Mouse (Mus musculus): Measurements from ENCODE around the gene Secisbp2.

Secisbp2 gene

DNA sequence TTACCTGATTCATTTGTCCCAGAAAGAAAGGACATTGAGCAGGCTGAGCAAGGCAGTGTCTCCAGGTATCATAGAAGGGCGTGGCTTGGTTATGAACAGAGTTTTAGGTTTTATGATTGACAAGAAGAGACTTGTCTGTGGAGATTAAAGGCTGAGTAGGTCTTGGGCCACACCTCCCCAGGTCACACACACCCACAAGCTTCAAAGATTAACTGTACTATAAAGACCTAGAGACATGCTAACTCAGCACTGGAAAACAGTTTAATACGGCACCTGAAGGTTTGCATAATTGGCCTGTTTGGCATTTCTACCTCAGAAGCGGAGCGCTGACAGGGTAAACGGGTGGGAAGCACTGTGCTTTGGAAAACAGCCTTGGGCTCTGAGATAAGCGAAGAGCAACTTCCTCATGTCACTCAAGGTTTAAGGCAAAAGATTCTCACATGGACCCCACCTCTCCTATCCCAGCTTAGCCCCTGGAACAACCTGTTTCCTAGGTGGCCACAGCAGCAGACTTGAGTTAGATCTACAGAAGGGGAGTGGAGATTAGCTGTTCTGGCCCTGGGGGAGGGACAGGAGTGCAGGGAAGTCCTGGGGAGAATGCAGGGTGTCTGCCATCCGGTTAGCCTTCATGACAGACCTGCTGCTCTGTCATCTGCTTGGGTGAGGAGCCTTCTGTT, 33.9 kb downstream of the Secisbp2 start:
- in situ Hi-C loops (cut with MboI) = no loop called here

DNA sequence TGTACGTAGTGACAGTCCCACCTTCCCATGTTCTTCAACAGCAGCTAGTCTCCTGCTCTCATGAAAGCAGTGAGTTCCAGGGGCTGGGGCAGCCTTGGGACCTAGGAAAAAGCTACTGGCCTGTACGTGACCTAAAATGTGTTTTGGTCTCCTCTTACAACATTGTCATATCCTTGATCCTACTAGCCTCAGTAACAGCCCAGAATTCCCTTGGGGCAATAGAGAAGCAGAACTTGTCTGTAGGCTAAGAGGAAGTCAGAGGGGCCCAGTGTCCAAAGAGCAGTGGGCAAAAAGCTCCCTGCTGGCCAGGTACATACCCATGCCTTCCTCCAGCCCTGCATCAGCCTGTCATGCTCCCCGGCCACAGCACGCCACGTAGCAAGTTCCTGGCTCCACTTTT, 35.5 kb downstream of the Secisbp2 start:
- in situ Hi-C loops (cut with MboI) = no loop called here

DNA sequence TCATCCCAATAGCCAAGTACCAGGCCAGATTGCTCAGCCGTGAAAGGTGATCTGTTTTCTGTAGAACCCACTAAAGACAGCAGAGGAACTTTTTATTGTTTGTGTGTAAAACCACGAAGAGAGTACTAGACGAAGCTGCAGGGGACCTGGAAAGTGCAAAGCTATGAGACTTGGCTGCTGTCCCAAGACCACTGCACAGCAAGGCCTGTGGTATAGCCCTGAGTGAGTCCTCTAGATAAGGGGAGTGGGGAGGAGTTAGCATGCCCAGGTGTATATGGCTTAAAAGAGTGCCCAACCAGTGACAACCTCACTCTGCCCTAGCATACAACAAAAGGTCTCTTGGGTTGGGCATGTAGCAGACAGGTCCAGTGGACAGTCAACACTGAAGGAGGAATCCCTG, 37.2 kb downstream of the Secisbp2 start:
- in situ Hi-C loops (cut with MboI) = no loop called here

DNA sequence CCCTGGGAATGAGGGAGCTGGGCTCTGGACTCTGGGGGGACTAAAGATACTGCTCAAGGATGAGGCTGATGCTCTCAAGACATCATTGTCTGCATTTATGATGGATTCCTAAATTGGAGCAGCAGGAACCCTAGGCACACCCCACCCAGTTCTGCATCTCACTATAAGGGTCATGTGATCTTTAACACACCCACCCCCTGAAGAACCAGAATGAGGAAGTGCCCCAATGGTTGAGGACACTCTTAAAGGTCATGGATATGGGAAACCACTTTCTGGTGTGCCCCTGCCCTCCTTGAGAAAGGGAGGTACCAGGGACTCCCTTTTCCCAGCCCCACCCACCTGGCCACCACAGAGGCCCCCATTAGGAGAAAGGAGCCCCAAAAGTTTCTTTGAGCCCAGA, 45.0 kb downstream of the Secisbp2 start:
- in situ Hi-C loops (cut with MboI) = no loop called here

DNA sequence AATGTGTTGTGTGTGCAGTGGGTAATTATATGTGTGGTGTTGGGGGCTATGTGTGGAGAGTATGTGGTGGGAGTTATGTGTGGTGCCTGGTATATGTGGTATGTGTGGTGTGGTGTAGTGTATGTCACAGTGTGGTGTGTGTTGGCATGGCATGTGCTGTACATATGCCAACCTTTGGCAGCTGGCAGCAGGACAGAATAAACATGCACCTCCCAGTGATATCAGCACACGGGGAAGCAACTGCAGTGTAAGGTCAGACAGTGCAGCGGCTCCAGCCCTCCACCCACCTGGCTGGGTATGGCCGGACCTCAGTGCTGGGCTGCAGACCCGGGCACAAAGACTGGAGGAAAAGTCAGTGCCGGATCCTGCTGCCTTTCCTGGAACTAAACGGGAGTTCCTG, 46.0 kb downstream of the Secisbp2 start:
- in situ Hi-C loops (cut with MboI) = no loop called here

DNA sequence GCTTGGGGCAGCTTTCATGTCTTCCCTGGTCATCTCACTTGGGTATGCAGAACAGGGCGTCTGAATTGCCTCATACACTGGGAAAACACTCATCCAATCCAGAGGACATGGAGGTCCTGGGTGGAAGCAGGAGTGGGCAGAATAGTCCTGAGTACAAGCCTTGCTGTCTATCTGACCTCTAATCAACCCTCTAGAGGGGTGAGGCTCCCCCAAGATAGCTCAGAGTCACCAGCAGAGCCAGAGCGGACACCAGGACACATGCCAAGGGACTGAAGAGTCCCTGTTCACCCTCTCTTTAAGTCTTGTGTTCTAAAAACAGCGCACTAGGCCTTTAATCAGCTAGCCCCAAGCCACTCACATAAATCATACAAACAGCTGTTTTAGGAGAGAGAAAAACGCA, 46.4 kb downstream of the Secisbp2 start:
- in situ Hi-C loops (cut with MboI) = no loop called here

DNA sequence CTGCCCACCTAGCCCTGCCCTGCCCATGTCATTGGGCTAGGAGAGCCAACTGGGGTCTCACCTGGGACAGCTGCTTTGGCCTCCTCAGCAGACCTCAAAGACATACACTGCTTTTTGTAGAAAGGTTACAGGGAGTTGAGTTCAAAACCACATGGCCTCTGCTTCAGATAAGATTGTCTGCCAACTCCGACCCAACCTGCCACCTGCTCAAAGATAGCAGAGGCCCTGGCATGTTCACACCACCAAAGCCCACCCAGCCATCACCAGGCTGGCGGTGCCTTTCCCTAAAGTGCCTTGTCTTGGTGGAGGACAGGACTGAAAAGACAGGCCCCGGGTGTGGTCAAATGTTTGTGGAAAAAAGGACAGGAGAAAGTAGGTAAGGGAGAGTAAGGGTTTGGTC, 46.8 kb downstream of the Secisbp2 start:
- in situ Hi-C loops (cut with MboI) = no loop called here

DNA sequence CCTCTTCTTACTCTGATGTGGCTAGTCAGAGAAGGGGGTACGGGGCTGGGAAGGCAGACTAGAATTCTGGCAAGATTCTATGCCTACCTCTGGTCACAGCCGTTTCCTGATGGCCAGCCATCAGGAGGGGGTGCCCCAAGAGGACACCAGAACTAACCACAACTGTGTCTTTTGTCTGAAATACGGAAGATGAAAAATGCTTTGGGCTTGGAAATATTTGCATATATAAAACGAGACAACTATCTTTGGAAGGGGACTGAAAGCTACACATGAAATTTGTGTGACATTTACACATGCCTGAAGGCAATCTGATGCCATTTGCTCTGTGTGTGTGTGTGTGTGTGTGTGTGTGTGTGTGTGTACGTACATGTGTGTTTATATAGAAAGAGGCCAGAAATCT, 52.4 kb downstream of the Secisbp2 start:
- in situ Hi-C loops (cut with MboI) = no loop called here

DNA sequence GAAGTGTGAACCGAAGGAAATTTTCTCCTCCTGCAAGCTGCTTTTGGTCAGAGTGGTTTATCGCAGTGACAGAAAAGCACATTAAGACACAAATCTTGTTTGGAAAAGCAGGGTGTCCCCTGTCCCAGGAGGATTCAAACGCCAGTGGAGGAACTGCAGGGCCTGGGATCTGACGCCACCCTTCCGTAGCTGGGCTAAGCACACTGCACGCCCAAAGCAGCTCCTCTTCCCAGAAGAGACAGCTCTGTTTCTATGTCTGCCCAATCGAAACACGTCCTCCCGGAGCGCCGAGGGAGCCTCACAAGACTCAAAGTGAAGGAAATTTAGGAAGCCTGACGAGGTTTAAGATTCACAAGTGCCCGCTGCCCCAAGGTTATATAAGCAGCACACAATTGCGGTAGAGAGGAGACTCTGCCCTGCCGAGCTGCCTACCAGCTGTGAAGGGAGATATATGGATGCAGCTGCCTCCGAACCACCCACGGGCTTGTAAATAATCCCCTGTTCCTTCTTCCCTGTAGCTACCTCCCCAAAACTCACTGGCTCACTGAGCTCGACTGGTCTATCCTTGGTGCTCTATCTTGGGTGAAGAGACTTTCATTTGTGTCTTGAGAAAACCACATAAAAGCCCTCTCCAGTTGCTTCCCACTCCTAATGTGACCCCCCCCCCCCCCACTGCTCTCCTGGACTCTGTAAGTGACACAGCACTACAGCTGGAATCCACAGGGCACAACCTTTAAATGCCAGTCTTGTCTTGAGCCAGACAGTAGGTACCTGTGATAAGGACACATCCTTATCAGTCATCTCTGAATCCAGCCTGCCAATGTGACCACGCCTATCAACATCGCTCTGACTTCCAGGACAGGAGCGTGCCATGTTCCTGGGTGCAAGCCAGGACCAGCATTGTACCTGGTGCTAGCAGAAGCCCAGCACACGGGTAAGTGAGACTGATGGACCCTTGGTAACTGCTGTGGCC, 54.7 kb downstream of the Secisbp2 start:
- in situ Hi-C loops (cut with MboI) = no loop called here

DNA sequence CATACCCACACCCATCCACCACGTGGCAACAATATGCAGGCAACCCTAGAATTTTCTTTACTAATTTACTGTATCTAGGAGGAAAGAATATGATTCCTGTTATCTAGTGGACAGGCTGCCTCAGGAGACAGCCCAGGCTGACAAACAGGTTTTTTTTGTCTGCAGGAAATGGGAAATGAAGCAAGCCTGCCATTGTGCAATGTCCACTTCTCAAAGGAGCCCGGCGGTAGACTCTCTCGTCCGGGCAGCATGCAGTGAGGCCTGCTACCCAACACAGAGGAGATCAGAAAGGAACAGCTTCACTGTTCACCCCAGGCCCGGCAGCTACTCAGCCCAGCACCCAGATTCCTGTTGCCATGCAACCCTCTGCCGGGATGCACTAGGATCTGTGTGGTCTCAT, 59.2 kb downstream of the Secisbp2 start:
- in situ Hi-C loops (cut with MboI) = no loop called here

DNA sequence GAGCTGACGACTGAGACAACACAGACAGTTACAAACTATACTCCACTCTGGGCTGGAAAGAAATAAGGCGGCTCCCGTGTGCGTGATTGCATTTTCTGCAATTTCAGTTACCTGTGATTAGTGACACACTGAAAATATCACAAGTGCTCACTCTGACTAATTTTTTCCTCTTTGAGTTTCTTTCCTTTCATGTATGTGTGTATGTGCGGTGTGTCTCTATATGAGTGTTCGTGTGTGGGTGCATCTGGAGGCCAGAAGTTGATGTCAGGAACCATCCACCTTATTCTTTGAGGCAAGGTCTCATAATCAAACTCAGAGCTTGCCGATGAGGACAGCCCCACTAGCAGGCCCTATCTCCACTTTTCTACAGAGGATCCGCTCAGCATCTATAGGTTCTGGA, 60.5 kb downstream of the Secisbp2 start:
- in situ Hi-C loops (cut with MboI) = no loop called here

DNA sequence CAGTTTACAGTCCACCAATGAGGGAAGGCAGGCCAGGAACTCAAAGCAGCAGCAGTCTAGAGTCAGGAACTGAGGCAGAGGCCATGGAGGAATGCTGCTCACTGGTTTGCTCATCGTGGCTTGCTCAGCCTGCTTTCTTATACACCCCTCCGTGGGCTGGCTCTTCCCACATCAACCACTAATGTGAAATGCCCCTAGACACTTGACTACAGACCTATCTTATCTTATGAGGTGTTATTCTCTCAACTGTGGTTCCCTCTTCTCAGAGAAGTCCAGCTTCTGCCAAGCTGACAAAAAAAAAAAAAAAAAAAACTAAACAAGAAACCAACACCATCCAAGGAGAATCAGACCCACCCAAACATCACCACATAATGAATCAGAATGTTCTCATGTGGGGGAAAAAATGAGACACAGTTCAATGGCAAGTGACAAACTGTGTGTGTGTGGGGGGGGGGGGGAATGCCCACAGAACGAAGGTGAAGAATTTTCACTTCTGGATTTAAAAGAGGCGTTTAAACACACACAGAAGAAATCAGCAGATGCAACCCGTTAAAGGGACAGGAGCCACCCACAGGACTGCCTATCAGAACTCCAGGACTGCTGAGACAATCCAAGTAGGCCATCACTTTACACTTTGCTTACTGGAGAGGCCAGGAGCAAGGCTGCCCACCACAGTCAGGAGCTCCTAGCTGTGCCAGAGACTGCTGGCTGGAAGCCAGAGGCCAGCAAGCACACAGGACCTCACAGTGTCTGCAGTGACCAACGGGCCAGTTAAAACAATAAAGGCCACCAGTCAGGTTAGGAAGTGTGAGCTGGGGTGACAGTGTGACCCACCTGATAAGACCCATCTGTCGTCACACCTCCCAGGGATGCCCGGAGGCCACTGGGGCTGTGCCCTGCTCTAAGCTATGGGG, 65.1 kb downstream of the Secisbp2 start:
- in situ Hi-C loops (cut with MboI) = no loop called here

DNA sequence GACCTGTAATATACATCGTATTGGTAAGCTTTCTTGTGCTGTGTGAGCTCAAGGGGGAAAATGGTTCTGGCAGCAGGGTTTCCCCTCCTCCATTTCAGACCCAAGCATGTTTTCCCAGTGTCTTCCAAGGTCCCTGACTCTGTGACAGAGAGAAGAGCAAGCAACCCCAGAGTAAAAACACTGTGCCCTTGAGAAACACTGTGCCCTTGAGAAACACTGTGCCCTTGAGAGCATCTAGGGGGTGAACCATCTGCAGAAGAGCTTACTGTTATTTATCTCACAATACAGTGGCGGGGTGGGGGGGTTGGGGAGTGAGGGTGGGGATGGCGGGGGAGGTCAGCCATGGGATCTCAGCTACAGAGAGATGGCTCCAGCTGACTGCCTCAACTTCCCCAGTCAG, 67.8 kb downstream of the Secisbp2 start:
- in situ Hi-C loops (cut with MboI) = no loop called here

DNA sequence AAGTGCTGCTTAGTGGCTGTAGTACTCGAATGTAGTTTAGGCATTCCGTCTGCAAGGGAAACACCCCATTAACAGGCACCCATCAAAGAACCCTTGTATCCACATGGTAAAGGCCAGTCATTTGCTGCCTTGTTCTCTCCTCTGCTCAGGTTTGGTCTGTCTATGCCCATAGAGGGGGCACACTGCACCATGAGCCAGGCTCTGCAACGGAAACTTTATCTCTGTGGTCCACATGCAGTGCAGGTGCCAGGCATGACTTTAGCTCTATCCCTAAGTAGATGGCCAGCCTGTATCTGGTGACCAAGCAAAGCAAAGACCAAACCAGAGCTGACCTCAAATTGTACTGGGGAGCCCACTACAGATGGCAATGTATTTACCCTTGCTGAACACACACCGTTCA, 69.1 kb downstream of the Secisbp2 start:
- in situ Hi-C loops (cut with MboI) = loop anchor here (10.0 kb wide), 1 partner anchor 94 kb away; no protein-coding TSS in a partner anchor

DNA sequence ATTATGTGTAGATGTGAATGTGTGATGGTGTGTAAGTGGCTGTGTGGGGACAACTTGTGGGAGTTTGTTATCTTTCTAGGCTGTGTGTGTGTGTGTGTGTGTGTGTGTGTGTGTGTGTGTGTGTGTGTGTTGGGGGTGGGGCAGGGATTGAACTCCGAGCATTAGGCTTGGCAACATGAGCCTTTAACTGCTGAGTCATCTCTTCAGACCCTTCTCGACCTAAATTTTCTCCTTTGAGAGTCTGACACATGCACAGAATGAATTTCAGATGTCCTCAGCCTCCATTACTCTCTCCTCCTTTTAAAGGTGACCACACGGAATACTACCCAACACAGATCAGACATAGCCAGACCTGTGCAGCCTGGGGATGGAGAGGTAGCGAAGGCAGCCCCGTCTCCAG, 71.6 kb downstream of the Secisbp2 start:
- in situ Hi-C loops (cut with MboI) = loop anchor here (10.0 kb wide), 1 partner anchor 92 kb away; no protein-coding TSS in a partner anchor

DNA sequence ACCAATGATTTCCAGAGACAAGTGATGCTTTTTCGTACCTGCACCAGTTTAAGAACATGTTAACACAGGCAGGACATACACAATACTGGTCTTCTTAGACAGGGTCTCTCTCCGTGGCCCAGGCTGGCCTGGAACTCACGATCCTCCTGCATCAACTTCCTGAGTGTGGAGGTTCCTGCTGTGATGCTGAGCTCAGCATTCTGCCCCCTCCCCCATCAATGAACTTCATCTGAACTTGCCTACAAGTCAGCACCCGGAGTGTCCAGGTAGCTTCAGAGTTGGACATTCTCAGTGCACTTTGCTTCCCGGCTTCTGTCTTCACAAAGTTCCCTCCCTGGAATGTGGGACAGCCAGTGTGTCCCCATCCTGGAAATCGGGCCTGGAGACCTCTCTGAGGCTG, 73.1 kb downstream of the Secisbp2 start:
- in situ Hi-C loops (cut with MboI) = loop anchor here (10.0 kb wide), 1 partner anchor 90 kb away; no protein-coding TSS in a partner anchor

DNA sequence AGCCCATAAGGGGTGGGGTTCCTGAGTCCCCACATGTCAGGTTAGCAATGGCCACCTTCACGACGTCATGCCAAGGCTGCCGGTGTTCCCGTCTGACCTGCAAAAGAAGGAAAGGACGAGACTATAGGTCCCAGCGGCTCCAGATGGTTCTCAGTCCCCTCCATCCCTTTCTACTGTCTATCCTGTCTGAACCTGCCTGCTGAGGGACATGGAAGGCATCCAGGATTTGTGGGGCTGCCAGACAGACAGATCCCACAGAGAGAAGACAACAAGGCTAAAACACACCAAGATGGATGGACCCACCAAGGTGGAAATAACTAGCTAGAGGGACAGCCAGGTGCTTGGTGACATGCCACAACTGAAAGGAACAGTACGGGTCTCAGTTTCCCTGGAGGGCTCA, 73.9 kb downstream of the Secisbp2 start:
- in situ Hi-C loops (cut with MboI) = loop anchor here (10.0 kb wide), 1 partner anchor 89 kb away; no protein-coding TSS in a partner anchor

DNA sequence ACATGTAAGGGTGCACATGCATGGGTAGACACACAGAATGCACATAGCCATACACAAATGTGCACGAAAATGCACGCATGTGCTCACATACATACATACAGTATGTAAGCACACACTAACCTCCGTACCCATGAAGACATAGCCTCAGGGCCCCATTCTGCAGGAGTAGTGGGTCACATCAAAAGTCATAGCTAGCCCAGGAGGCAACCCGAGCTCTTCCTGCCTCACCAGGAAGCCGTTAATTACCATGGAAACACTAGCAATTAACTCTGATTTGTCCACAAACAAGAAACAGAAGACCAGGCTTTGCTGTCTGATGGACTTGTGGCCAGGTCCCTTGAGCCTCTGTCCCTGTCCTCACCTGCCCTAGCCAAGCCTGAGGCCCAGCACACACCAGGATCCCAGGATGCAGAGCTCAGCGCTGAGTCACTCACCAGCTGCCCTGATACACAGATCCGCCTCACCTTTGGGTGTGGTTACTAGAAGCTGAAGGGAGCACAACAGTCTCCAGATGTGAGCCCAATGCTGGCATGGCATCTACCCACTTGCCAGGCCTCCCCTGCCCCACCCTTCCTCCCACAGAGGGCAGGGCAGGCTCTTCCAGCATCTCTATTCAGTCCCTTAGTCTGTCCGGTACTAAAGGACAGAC, 74.6 kb downstream of the Secisbp2 start:
- in situ Hi-C loops (cut with MboI) = loop anchor here (10.0 kb wide), 1 partner anchor 89 kb away; no protein-coding TSS in a partner anchor

DNA sequence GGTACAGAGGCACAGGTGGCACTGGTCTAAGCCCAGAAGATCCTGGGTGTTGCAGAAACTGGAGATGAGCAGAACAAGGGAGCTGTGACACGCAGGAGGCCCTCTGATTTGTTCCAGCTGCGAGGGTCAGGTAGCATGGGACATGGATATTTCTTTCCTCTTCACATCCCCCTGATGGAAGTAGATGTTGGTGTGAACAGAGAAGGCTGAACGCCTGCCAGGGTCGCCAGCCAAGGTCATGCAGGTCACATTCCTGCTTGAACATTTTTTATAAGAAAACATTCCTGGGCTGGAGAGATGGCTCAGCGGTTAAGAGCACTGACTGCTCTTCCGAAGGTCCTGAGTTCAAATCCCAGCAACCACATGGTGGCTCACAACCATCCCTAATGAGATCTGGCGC, 75.9 kb downstream of the Secisbp2 start:
- in situ Hi-C loops (cut with MboI) = loop anchor here (10.0 kb wide), 1 partner anchor 87 kb away; no protein-coding TSS in a partner anchor

DNA sequence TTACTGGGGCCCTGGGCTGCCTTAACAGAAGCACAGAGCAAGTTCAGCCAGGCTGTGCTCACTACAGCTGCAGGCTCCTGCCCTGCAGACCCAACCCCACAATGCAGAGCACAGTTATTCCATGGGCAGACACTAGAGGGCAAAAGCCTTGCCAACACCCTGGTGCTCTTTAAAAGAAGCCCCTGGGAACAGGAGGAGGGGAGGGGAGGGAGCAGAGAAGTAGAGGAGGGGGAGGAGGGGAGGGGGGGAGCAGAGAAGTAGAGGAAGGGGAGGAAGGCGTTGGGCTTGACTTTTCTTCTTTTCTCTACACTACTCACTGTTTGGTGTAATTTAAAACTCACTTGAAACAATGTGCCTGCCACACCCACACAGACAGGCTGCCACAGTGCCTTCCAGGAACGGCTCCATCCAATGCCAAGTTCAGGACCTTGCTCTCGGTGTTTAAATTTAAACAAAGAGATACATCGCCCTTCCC, 78.4 kb downstream of the Secisbp2 start:
- in situ Hi-C loops (cut with MboI) = loop anchor here (10.0 kb wide), 1 partner anchor 85 kb away; no protein-coding TSS in a partner anchor

DNA sequence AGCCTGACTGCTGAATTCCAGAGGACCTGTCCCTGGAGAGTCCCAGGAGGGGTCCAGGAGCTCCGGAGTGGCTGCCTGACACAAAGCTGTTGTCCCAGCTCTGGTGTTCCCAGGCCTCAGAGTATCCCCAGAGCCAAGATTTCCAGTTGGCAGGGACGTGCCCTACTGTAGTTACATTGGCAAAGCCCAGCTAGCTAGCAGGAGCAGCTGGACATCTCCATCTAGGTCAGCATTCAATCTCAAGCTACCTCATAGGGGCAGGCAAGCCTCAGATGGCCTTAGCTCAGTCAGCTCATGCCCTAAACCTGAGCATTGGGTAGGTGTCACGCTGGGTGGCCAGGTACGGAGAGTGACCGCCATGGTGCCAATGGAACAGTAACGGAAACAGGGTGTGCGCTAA, 80.0 kb downstream of the Secisbp2 start:
- in situ Hi-C loops (cut with MboI) = no loop called here

Data from mature B cell (primary cell).